Mouse (Mus musculus) liver, adult (tissue): ENCODE measurements around the gene Mef2c.

Source experiments
- GATA4 ChIP-seq: IDR thresholded peaks from 2 replicates; pipeline ENCODE4 v1.6.1; 2014; ENCODE audit warnings: mild to moderate bottlenecking, low read length; ENCODE audit not compliant: insufficient replicate concordance

Gene Mef2c

GRCm38 (mm10) chr13:83607883-83608581, 104.2 kb downstream of the Mef2c start:
- TF ChIP-seq GATA4 = no peak

DNA sequence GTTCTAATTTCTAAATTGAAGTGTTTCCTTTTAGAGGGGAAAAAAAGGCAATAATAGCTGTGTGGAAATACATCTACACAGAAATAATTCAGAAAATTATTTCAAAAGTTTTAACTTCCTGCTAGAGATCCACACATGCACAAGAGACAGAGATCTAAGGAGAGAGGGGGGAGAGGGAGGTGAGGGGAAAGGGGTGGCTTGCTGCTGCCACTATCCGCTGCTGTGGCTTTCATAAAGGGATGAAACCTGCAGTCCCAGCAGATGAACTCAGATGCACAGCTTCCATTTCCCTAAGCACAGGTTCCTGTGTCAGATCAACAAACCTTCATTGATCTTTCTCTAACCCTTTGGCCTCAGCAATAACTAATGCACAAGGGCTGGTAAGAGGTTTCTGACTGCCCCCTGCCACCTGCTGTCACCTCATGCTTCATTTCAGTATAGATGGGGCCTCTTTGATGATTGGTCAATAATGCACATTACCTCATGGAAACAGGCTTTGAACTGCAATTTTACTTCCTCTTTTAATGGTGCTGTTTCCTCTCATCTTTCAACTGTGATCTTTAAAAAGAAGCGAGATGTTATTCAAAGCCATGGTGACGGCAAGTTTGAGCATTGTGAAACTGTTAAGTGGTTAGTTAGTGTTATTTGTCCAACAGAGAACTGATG, 105.2 kb downstream of the Mef2c start:
- no peak for TF ChIP-seq GATA4

GRCm38 (mm10) chr13:83609517-83609878, 105.7 kb downstream of the Mef2c start:
- no peak for TF ChIP-seq GATA4

DNA sequence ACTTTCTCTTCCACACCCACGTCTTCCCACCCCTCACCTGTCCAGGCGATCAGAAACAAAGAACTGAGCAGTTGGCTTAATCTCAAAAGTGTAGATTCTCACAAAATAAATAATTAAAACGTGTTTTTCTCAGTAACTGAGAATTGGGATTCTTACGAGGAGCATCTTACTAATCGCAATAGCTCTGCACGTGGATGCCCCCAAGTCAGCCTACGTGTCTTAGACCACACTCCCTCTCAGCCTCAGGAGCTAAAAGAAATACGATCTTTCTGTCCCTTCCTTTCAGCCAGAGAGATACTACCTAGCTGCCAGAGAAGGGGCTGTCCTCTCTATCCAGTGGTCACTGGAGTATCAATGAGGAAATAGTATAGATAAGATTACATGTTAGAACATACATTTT, 106.3 kb downstream of the Mef2c start:
- TF ChIP-seq GATA4 = no peak

- no peak for TF ChIP-seq GATA4
Observed at GRCm38 (mm10) chr13:83612195-83612594, 108.4 kb downstream of the Mef2c start.

GRCm38 (mm10) chr13:83615875-83616274, 112.0 kb downstream of the Mef2c start:
- TF ChIP-seq GATA4 = no peak

DNA sequence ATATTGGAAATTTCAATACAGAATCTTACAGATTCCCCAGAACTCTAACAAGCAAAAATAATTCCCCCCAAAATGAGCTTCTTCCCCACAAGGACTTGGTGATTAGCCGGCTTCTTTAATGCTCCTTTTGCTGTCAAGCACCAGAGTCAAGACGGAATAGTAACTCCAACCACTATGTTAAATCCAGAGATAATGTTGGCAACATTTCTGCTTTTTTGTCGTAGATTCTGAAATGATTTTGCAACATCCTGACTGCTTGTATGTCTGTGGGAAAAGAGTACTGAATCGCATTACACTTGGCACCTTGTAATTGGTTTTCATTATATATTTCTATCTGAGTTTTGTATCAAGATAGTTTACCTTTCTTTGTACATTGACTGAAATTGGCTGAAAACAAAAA, 120.8 kb downstream of the Mef2c start:
- no peak for TF ChIP-seq GATA4

GRCm38 (mm10) chr13:83627429-83627828, 123.6 kb downstream of the Mef2c start:
- no peak for TF ChIP-seq GATA4

GRCm38 (mm10) chr13:83628139-83628538, 124.3 kb downstream of the Mef2c start:
- no peak for TF ChIP-seq GATA4

- TF ChIP-seq GATA4 = no peak
Observed at GRCm38 (mm10) chr13:83633155-83633554, 129.3 kb downstream of the Mef2c start.

GRCm38 (mm10) chr13:83635218-83635617, 131.4 kb downstream of the Mef2c start:
- no peak for TF ChIP-seq GATA4

DNA sequence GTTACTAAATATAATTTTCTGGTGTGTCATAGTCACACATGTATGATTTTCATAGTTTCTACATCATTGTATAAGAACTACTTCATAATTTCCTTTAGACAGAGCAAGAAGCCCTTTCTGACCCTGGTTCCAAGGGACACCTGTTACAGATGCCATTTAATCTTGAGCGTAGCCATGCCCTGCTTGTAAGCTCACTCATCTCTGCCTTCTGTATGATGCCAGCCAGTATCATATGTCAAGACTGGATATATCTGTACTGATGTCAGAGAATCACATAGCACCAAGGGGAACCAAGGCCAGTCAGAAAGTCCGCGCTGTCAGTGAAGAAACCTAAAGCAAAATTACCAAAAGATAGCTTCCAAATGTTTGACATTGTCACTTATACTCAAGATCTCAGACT, 133.8 kb downstream of the Mef2c start:
- no peak for TF ChIP-seq GATA4

GRCm38 (mm10) chr13:83638735-83639134, 134.9 kb downstream of the Mef2c start:
- no peak for TF ChIP-seq GATA4

DNA sequence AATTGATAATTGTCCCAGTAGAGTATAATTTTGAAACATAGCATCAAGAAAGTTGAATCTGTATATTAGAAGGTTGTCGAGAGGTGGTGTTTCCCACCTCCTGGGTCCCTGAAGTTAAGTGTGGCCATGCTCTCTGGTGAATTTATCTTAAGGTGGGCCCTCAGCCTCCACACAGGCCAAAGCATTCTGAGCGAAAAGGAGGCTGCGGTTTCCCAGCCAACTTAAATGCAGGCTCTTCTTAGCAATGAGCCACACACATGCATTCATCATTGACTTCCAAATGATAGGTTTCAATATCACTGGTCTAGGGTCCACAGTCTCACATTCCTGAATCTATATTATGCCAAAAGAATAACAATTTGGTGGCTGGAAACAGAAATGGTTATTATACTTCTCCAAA, 145.2 kb downstream of the Mef2c start:
- no peak for TF ChIP-seq GATA4

GRCm38 (mm10) chr13:83649795-83650476, 146.1 kb downstream of the Mef2c start:
- TF ChIP-seq GATA4 = no peak

DNA sequence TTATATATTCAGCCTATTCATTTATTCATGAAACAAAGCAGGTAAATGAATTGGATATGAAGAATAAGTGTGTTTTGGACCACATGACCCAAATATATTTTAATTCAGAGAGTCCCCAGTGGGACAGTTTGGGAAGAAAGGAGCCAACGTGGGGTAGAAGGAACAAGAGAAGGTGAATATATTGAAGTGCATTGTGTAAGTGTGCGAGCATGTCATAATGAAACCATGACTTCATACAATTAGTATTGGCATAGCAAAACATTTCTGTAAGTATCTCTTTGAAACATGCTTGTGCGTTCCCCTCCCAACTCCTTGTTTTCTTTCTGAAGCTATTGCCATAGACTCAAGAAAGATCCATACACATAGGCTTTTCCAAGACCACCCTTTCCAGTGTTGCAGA, 147.0 kb downstream of the Mef2c start:
- TF ChIP-seq GATA4 = no peak
